Mouse (Mus musculus): ENCODE results near the gene Psen2.

The Psen2 gene

DNA sequence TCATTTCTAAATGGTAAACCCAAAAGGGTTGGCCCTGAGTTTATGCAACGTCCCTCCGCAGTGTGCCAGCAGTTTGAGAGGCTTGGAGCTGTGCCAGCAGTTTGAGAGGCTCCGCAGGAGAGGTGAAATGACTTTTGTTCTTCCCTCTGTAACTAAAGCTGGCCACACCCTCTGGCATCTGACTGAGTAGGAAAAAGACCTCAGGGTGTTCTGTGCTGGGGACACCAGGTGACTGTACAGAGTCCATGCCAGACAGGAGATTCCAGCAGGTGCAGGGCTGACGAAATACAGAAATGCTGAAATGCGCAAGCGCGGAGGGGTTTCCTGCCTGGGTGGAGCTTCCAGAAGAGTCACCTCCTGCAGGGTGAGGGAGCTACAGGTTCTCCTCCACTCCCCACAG, 16.4 kb upstream of the Psen2 start:
- ATAC-seq (ENCODE audit: insufficient number of reproducible peaks, low FRiP score, low TSS enrichment): peak; percentile 40; the same call in 1 of the 2 replicates

DNA sequence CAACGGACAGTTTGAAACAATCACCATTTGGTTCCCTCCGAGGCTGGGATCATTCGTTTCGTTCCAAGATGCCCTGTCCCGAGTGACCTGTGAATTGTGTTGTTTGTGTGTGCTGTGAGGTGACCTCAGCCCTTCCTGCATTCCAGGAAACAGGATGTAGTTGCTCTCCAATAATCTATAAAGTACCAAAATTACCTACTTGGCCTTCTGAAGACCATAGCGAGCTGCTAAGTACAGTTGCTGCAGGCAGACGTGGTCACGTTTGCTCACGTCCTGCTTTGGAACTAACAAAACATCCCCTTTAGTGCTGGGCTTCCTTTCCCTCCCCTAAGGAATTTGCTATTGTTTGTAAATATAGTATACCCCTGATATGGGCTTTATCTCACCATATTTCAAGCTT, 14.3 kb upstream of the Psen2 start:
- no peak for ATAC-seq (ENCODE audit: insufficient number of reproducible peaks, low FRiP score, low TSS enrichment)

DNA sequence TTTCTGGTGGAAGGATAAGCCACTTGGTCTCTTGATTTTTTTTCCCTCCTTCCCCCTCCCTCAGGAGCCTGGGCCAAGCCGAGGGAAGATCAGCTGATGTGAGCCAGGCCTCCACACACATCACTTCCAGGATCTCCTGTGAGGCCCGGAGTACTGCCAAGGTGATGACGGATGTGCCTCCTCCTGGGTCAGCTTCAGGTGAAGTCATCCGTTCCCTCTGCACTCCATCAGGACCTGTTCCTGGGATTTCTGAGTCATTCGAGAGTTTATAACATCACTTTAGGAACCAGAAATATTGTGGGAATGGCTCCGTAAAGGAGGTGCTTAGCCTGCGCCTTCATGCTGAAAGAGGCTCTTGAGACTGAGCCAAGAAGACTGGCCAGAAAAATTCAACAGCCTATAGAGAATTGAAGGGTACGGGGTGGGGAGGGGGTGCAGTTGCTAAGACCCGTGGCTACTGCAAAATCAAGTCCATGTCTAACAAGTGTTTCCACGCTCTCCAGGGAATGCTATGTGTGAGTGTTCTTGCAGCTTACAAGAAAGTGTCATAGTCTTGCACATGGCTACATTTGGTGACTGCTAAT, 11.6 kb upstream of the Psen2 start:
- ATAC-seq (ENCODE audit: insufficient number of reproducible peaks, low FRiP score, low TSS enrichment): peak; percentile 86

GRCm38 (mm10) chr1:180269033-180269432, 5.8 kb upstream of the Psen2 start:
- 0 out of 2 replicates have a peak, but pooled peaks have one; percentile 20 for ATAC-seq (ENCODE audit: insufficient number of reproducible peaks, low FRiP score, low TSS enrichment)

- ATAC-seq (ENCODE audit: insufficient number of reproducible peaks, low FRiP score, low TSS enrichment): peak; percentile 79
Observed at GRCm38 (mm10) chr1:180268249-180269031, 5.2 kb upstream of the Psen2 start.

- no peak for ATAC-seq (ENCODE audit: insufficient number of reproducible peaks, low FRiP score, low TSS enrichment)
Observed at GRCm38 (mm10) chr1:180267151-180267550, 3.9 kb upstream of the Psen2 start.

DNA sequence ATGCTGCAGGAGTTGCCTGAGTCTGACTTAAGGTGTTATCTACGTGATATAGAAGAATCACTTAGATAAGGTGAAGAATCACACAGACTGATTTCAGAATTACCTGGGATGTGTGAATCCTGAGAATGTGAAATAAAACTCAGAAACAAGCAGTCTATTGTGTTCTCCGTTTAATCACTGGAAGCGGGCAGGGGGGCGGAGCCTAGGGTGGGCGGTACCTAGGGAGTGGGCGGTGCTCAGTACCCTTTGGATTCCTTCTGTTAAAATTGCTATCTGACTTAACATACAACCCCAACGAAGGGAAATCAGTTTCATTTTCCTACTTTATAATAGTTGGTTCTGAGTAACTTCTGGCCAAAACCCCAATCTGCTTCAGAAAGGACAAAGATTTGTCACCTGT, 2.2 kb upstream of the Psen2 start:
- ATAC-seq (ENCODE audit: insufficient number of reproducible peaks, low FRiP score, low TSS enrichment): no peak

GRCm38 (mm10) chr1:180264851-180265250, 1.6 kb upstream of the Psen2 start:
- ATAC-seq (ENCODE audit: insufficient number of reproducible peaks, low FRiP score, low TSS enrichment): no peak

DNA sequence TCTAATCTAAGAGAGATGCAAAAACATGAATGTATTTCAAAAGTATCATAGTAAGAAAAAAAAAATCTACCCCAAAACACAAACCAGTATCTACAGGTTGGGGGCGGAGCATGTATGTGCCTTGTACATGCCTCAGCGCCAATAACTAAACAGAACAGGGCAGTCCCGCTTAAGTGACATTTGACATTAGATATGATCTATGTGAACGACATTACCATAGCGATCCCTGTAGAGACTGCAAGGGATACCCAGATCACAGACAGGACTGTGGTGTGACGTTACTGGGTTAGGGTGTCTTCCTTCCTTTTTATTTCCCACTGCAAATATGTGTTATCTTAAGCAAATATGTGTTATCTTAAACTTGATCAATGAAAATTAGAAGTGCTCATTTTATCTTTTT, 1.2 kb upstream of the Psen2 start:
- no peak for ATAC-seq (ENCODE audit: insufficient number of reproducible peaks, low FRiP score, low TSS enrichment)

GRCm38 (mm10) chr1:180261857-180262570, 1.2 kb downstream of the Psen2 start:
- no peak for ATAC-seq (ENCODE audit: insufficient number of reproducible peaks, low FRiP score, low TSS enrichment)

DNA sequence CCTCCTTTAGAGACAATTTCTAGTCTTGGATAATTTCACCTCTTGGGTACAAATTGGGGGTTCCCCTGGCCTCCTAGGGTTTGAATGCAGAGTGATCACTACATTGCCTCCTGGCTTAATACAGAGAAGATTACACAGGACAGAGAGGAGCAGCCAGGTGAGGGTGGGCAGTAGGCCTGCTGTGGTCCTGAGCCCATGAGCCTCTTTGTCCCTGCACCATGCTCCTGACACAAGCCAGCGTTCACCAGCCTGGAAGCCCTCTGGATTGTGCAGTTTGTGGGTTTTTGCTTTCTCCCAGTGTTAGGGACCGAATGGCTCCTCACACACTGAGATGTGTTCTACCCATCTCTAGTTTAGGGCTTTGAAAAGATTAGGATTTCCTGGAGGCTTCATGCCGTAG, 1.8 kb downstream of the Psen2 start:
- ATAC-seq (ENCODE audit: insufficient number of reproducible peaks, low FRiP score, low TSS enrichment): no peak

- no peak for ATAC-seq (ENCODE audit: insufficient number of reproducible peaks, low FRiP score, low TSS enrichment)
Observed at GRCm38 (mm10) chr1:180260886-180261285, 2.4 kb downstream of the Psen2 start.

DNA sequence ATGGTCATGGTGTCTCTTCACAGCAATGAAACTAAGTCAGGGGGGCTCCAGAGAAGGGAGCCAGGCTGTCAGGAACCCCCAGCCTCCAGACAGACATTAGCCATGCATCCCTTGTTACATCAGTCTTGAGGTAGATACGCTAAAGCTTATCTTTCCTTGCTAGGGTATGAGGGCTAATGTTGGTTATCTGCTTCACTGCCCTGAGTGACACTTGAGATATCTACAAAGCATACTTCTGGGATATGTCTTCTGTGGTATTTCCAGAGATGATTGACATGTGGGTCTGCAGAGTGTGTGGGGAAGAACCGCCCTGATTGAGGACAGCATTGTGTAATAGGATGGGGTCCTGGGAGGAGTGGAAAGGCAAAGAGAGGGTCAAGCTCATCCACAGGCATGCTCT, 3.5 kb downstream of the Psen2 start:
- no peak for ATAC-seq (ENCODE audit: insufficient number of reproducible peaks, low FRiP score, low TSS enrichment)

DNA sequence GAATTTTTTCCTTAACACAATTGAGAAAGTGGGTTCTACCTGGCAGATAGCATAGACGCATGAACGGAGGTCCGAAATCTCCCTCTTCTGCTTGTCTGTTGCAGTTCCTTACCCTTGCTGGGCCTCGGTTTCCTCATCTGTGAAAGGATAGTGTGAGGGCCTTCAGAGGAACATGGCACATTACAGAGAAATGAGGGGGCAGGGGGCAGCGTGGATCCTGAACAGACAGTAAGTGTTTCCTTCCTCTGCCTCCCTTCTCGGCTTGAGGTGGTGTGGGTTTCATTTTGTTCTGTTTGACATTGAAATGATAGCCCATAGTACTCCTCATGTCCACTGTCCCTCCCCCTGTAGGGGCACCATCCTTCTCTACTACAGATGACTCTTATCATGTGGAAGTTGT, 5.8 kb downstream of the Psen2 start:
- no peak for ATAC-seq (ENCODE audit: insufficient number of reproducible peaks, low FRiP score, low TSS enrichment)

- ATAC-seq (ENCODE audit: insufficient number of reproducible peaks, low FRiP score, low TSS enrichment): no peak
Observed at GRCm38 (mm10) chr1:180256866-180257265, 6.4 kb downstream of the Psen2 start.

GRCm38 (mm10) chr1:180256138-180256674, 7.0 kb downstream of the Psen2 start:
- ATAC-seq (ENCODE audit: insufficient number of reproducible peaks, low FRiP score, low TSS enrichment): peak; percentile 85

- peak; percentile 54 for ATAC-seq (ENCODE audit: insufficient number of reproducible peaks, low FRiP score, low TSS enrichment)
Observed at GRCm38 (mm10) chr1:180255294-180256117, 7.7 kb downstream of the Psen2 start.

DNA sequence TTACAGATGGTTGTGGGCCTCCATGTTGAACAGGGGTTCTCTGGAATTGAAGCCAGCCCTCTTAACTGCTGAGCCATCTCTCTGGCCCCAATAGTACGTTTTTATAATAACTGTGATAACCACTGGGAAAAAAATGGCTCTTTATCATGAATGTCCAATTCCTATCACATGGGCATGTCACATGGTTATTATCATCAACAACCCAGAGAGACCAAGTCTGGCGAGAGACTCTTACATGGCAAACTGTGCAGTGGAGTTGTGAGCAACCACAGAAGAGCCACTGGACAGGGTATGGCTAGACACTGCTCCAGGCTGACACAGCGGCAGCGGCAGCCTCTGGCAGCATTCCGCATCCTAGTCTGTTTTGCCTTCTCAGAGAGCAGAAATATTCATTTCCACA, 8.9 kb downstream of the Psen2 start:
- no peak for ATAC-seq (ENCODE audit: insufficient number of reproducible peaks, low FRiP score, low TSS enrichment)

DNA sequence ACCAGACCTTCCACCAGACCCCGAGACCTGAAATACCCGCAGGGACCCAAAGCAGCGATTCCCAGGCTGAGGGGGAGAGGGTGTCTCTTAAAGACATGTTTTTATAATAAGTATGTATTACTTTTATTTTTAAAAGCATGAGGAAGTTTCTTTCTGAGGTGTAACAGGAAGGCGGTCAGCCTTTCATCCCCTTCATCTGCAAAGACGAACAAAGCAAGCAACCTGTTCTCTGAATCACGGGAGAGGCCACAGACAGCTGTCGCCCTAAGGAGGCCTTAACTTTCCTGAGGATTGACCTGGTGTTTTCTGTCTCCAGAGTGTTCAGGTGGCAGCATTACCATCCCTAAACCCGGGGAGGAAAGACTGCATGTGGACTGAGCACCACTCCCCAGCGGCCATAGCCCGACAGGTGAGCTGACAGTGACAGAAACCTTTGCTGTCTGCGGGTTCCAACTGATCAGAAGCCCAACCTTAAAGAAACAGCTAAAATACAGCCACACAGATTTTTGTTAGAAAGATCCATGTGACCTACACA, 10.5 kb downstream of the Psen2 start:
- ATAC-seq (ENCODE audit: insufficient number of reproducible peaks, low FRiP score, low TSS enrichment): no peak
